Mouse (Mus musculus): Measurements from ENCODE around the gene Cacna1c.

DNA sequence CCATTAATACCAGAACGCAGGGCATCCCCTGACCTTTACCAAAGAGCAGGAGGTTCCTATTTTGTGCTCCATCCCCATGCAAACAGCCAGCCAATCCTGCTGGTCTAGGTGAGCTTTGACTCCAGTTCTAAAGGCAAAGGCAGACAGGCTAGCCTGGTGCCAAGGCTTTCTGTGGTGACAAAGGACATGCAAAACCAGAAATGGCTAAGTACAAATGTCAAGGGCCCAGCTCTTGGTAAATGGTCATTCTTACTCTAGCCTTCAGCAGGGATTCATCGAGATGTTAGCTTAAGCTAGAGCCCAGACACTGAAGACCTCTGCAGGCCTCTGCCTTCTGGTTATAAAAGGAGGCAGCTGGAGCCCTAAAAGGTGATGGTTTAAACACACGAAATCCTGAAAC is 269.5 kb downstream of the Cacna1c start:
- TF ChIP-seq CTCF (conservative IDR thresholded peaks at IDR 0.05; ENCODE audit: low read length) (no peak), NANOG (IDR thresholded peaks at IDR 0.05; ENCODE audit: borderline replicate concordance, low read length) (no peak)
